Mouse (Mus musculus) megakaryocyte, embryonic 14.5 days (primary cell): ENCODE data around the gene Mta3.

Source experiments
- FLI1 ChIP-seq: IDR thresholded peaks from 2 replicates; pipeline ENCODE4 v1.6.1; 2012; ENCODE audit warnings: low read length, inconsistent platforms, mixed read lengths
- GATA1 ChIP-seq: IDR thresholded peaks from 3 replicates; pipeline ENCODE4 v1.6.1; 2012; ENCODE audit warnings: mixed read lengths, low read length, inconsistent platforms, borderline replicate concordance

DNA sequence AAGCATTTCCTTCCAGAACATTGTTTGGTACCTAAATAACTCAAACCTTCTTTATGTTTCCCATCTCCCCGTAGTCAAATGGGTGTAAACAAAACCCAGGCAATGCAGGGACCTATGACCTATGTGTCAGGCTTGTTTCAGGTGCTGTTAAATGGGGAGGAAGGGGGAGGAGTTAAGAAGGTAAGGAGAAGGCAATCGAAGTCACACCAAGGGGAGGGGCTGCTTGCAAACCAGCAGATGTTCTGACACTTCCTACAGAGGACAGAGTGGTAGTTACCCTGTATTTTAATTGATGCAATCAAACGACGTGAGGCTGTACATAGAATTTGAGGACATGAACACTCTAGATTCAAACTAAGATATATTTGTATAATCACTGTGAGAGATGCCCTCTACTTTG lies 142.5 kb downstream of the Mta3 start:
- TF ChIP-seq GATA1 (no peak), FLI1 (no peak)
